Mouse (Mus musculus): ENCODE data around the gene Srsx.
"Not testable (repeated sequence)": the region's sequence is repeated elsewhere in the genome, so short reads cannot be mapped to it uniquely, and the experiment has no call there.

The Srsx gene

GRCm38 (mm10) chrX:123222381-123222780 is at the start of gene Srsx:
TSS of gene Srsx (minus strand) at chrX:123222481.
- DNase-seq = not testable (repeated sequence)

GRCm38 (mm10) chrX:123246807-123247206 is 24.5 kb upstream of the Srsx start, which contains the start of gene Gm17577:
TSS of gene Gm17577 (minus strand) at chrX:123246907.
- DNase-seq = not testable (repeated sequence)

All from right cerebral cortex, postnatal 25 days (tissue).